Mouse (Mus musculus): ENCODE measurements at regions not wholly inside any gene's neighbourhood (a gene's known extent, or its start where the extent isn't known, plus 50 kb on each side); places are given as distances from the start of the nearest gene placed in this dataset.

DNA sequence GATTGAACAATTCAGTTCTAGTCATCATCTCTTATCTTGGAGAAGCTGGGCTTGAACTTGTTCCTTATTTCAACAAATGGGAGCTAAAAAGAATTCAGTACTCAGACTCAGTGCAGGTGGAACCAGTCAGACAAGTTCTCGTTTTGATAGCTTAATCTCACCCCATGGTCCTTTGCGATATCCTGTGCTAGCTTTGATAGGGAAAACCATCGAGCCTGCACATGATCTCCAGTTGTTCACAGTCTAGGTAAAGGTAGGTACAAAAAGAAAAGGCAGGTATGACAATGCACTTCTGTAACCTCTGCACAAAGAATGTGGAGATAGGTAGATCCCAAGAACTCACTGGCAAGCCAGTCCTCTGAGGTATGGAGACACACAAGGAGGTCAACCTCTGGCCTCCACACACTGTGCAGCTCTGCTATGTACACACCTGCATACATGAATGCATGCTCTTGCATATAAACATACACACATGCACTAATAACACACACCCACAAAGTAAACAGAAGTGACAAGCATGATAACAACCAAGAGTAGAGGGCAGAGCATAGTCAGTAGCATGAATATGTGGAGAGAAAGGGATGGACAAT lies 619.2 kb upstream of the Tenm4 start:
- Histone ChIP-seq H3K36me3 (ENCODE audit: control insufficient read depth, insufficient read depth, low read length) (no peaks in the 10 kb centered on the region), H3K9ac (ENCODE audit: low read depth, low read length) (no peak overlapping the region), H3K9me3 (ENCODE audit: control insufficient read depth, low read length) (no peaks in the 10 kb centered on the region), H3K4me2 (ENCODE audit: low read length) (no peak overlapping the region), H3K27ac (ENCODE audit: low read depth, low read length) (no peak overlapping the region), H3K4me1 (ENCODE audit: control insufficient read depth, insufficient read depth, low read depth, low read length) (no peaks in the 10 kb centered on the region), H3K4me3 (ENCODE audit: low read length) (no peak overlapping the region), H3K27me3 (replicated peaks; ENCODE audit: control insufficient read depth, insufficient read depth, low read length) (no peaks in the 10 kb centered on the region)
- ATAC-seq: no peak
- 94% methylated on average over 3 of the region's 3 CpGs for WGBS

DNA sequence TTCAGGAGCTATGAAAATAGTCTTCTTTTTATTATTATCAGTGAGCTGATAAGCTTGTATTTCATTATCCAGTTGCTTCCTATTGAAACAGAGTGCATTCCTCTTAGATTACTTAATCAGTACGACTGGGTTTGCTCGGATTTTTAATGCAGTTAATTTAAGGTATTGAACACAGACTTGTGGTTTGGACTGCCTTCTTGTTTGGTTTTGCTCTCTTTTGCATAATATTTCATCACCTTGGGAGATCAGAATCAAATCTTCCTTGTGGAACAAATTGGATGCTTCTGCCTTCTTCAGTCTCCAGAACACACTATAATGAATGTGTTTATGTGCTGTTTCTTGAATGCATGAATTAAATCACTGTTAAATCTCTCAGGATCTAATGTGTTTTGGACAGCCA lies 612.5 kb upstream of the Tenm4 start:
- no peak for ATAC-seq
- Histone ChIP-seq H3K4me1 (ENCODE audit: control insufficient read depth, insufficient read depth, low read depth, low read length) (no peaks in the 10 kb centered on the region), H3K4me3 (ENCODE audit: low read length) (no peak overlapping the region), H3K4me2 (ENCODE audit: low read length) (no peak overlapping the region), H3K27me3 (replicated peaks; ENCODE audit: control insufficient read depth, insufficient read depth, low read length) (no peaks in the 10 kb centered on the region), H3K9me3 (ENCODE audit: control insufficient read depth, low read length) (no peaks in the 10 kb centered on the region), H3K36me3 (ENCODE audit: control insufficient read depth, insufficient read depth, low read length) (no peaks in the 10 kb centered on the region), H3K27ac (ENCODE audit: low read depth, low read length) (no peak overlapping the region), H3K9ac (ENCODE audit: low read depth, low read length) (no peak overlapping the region)
- WGBS: 64% methylated on average over 2 of the region's 2 CpGs

GRCm38 (mm10) chr7:95578633-95579032 lies 592.4 kb upstream of the Tenm4 start:
- Histone ChIP-seq H3K36me3 (ENCODE audit: control insufficient read depth, insufficient read depth, low read length) (no peaks in the 10 kb centered on the region), H3K27me3 (replicated peaks; ENCODE audit: control insufficient read depth, insufficient read depth, low read length) (no peaks in the 10 kb centered on the region), H3K9me3 (ENCODE audit: control insufficient read depth, low read length) (no peaks in the 10 kb centered on the region), H3K9ac (ENCODE audit: low read depth, low read length) (no peak overlapping the region), H3K4me1 (ENCODE audit: control insufficient read depth, insufficient read depth, low read depth, low read length) (no peaks in the 10 kb centered on the region), H3K4me3 (ENCODE audit: low read length) (no peak overlapping the region), H3K27ac (ENCODE audit: low read depth, low read length) (no peak overlapping the region), H3K4me2 (ENCODE audit: low read length) (no peak overlapping the region)
- no peak for ATAC-seq
- WGBS: 90% methylated on average over 2 of the region's 2 CpGs

- Histone ChIP-seq H3K4me2 (ENCODE audit: low read length) (no peak overlapping the region), H3K9ac (ENCODE audit: low read depth, low read length) (no peak overlapping the region), H3K27ac (ENCODE audit: low read depth, low read length) (no peak overlapping the region), H3K9me3 (ENCODE audit: control insufficient read depth, low read length) (no peaks in the 10 kb centered on the region), H3K27me3 (replicated peaks; ENCODE audit: control insufficient read depth, insufficient read depth, low read length) (no peaks in the 10 kb centered on the region), H3K4me3 (ENCODE audit: low read length) (no peak overlapping the region), H3K4me1 (ENCODE audit: control insufficient read depth, insufficient read depth, low read depth, low read length) (no peaks in the 10 kb centered on the region), H3K36me3 (ENCODE audit: control insufficient read depth, insufficient read depth, low read length) (no peaks in the 10 kb centered on the region)
- ATAC-seq: no peak
- 62% methylated on average over 7 of the region's 7 CpGs for WGBS
Observed at GRCm38 (mm10) chr7:95581325-95581724, 589.7 kb upstream of the Tenm4 start.

GRCm38 (mm10) chr7:95598339-95598738 lies 572.7 kb upstream of the Tenm4 start:
- WGBS: 86% methylated on average over 2 of the region's 2 CpGs
- H3K27me3 ChIP-seq (replicated peaks; ENCODE audit: control insufficient read depth, insufficient read depth, low read length): no peaks in the 10 kb centered on the region
- H3K4me2 ChIP-seq (ENCODE audit: low read length): no peak overlapping the region
- H3K27ac ChIP-seq (ENCODE audit: low read depth, low read length): no peak overlapping the region
- ATAC-seq: no peak
- H3K9ac ChIP-seq (ENCODE audit: low read depth, low read length): no peak overlapping the region
- no peaks in the 10 kb centered on the region for H3K36me3 ChIP-seq (ENCODE audit: control insufficient read depth, insufficient read depth, low read length)
- no peaks in the 10 kb centered on the region for H3K9me3 ChIP-seq (ENCODE audit: control insufficient read depth, low read length)
- H3K4me1 ChIP-seq (ENCODE audit: control insufficient read depth, insufficient read depth, low read depth, low read length): no peaks in the 10 kb centered on the region
- no peak overlapping the region for H3K4me3 ChIP-seq (ENCODE audit: low read length)

DNA sequence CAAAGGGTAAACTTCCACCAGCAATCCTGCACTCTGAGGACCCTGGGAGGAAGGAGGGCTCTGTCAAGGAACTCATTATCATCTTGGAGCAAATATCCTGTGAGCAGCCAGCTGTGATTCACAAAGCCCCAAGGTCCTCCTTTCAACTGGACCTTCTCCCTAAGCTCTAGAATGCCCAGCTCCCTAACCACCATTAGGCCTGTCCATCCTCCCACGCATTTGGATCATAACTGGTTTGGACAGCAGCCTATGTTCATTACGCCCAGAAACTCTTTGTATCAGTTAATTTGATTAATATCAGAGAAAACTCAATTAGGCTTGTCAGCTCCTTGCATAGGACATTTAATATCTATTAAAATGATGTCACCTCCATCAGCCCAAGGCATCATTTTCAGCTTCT lies 557.3 kb upstream of the Tenm4 start:
- Histone ChIP-seq H3K27ac (ENCODE audit: low read depth, low read length) (no peak overlapping the region), H3K36me3 (ENCODE audit: control insufficient read depth, insufficient read depth, low read length) (no peaks in the 10 kb centered on the region), H3K4me1 (ENCODE audit: control insufficient read depth, insufficient read depth, low read depth, low read length) (no peaks in the 10 kb centered on the region), H3K9me3 (ENCODE audit: control insufficient read depth, low read length) (no peaks in the 10 kb centered on the region), H3K9ac (ENCODE audit: low read depth, low read length) (no peak overlapping the region), H3K4me3 (ENCODE audit: low read length) (no peak overlapping the region), H3K27me3 (replicated peaks; ENCODE audit: control insufficient read depth, insufficient read depth, low read length) (no peaks in the 10 kb centered on the region), H3K4me2 (ENCODE audit: low read length) (no peak overlapping the region)
- WGBS: 81% methylated on average over 2 of the region's 2 CpGs
- ATAC-seq: no peak

DNA sequence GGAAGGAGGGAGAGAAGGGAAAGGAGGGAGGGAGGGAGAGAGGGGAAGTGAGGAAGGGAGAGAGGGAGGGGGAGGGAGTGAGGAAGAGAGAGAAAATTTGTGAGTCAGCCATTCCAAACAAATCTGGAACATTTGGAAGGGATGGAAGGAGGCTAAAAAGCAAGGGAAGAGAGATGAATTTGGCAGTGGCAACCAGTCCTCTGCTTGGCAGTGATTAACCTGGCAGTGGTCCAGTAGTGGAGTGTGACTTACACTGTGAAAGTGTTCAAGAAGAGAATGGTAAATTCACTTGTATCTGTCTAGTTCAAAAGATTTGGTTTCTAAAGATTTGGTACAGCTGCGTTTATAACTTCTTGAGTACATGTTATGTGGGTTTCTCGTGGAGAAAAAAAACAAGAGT lies 553.7 kb upstream of the Tenm4 start:
- Histone ChIP-seq H3K9ac (ENCODE audit: low read depth, low read length) (no peak overlapping the region), H3K27me3 (replicated peaks; ENCODE audit: control insufficient read depth, insufficient read depth, low read length) (no peaks in the 10 kb centered on the region), H3K9me3 (ENCODE audit: control insufficient read depth, low read length) (no peaks in the 10 kb centered on the region), H3K4me1 (ENCODE audit: control insufficient read depth, insufficient read depth, low read depth, low read length) (no peaks in the 10 kb centered on the region), H3K36me3 (ENCODE audit: control insufficient read depth, insufficient read depth, low read length) (no peaks in the 10 kb centered on the region), H3K27ac (ENCODE audit: low read depth, low read length) (no peak overlapping the region), H3K4me3 (ENCODE audit: low read length) (no peak overlapping the region), H3K4me2 (ENCODE audit: low read length) (no peak overlapping the region)
- ATAC-seq: peak; percentile 63; the same call in 1 of the 2 replicates
- WGBS: 59% methylated on average over 2 of the region's 2 CpGs

- Histone ChIP-seq H3K27ac (ENCODE audit: low read depth, low read length) (no peak overlapping the region), H3K4me2 (ENCODE audit: low read length) (no peak overlapping the region), H3K27me3 (replicated peaks; ENCODE audit: control insufficient read depth, insufficient read depth, low read length) (no peaks in the 10 kb centered on the region), H3K9me3 (ENCODE audit: control insufficient read depth, low read length) (no peaks in the 10 kb centered on the region), H3K4me3 (ENCODE audit: low read length) (no peak overlapping the region), H3K9ac (ENCODE audit: low read depth, low read length) (no peak overlapping the region), H3K36me3 (ENCODE audit: control insufficient read depth, insufficient read depth, low read length) (no peaks in the 10 kb centered on the region), H3K4me1 (ENCODE audit: control insufficient read depth, insufficient read depth, low read depth, low read length) (no peaks in the 10 kb centered on the region)
- ATAC-seq: no peak
Observed at GRCm38 (mm10) chr7:95618170-95618569, 552.9 kb upstream of the Tenm4 start.

GRCm38 (mm10) chr7:95620079-95620478 lies 551.0 kb upstream of the Tenm4 start:
- no peak for ATAC-seq
- H3K4me1 ChIP-seq (ENCODE audit: control insufficient read depth, insufficient read depth, low read depth, low read length): no peaks in the 10 kb centered on the region
- no peaks in the 10 kb centered on the region for H3K9me3 ChIP-seq (ENCODE audit: control insufficient read depth, low read length)
- H3K27ac ChIP-seq (ENCODE audit: low read depth, low read length): no peak overlapping the region
- no peaks in the 10 kb centered on the region for H3K36me3 ChIP-seq (ENCODE audit: control insufficient read depth, insufficient read depth, low read length)
- H3K9ac ChIP-seq (ENCODE audit: low read depth, low read length): no peak overlapping the region
- H3K27me3 ChIP-seq (replicated peaks; ENCODE audit: control insufficient read depth, insufficient read depth, low read length): no peaks in the 10 kb centered on the region
- no peak overlapping the region for H3K4me3 ChIP-seq (ENCODE audit: low read length)
- H3K4me2 ChIP-seq (ENCODE audit: low read length): no peak overlapping the region

GRCm38 (mm10) chr7:95640683-95641082 lies 530.4 kb upstream of the Tenm4 start:
- Histone ChIP-seq H3K4me3 (ENCODE audit: low read length) (no peak overlapping the region), H3K9me3 (ENCODE audit: control insufficient read depth, low read length) (no peaks in the 10 kb centered on the region), H3K27ac (ENCODE audit: low read depth, low read length) (no peak overlapping the region), H3K4me2 (ENCODE audit: low read length) (no peak overlapping the region), H3K27me3 (replicated peaks; ENCODE audit: control insufficient read depth, insufficient read depth, low read length) (no peaks in the 10 kb centered on the region), H3K9ac (ENCODE audit: low read depth, low read length) (no peak overlapping the region), H3K36me3 (ENCODE audit: control insufficient read depth, insufficient read depth, low read length) (no peaks in the 10 kb centered on the region), H3K4me1 (ENCODE audit: control insufficient read depth, insufficient read depth, low read depth, low read length) (no peaks in the 10 kb centered on the region)
- WGBS: 86% methylated on average over 5 of the region's 5 CpGs
- no peak for ATAC-seq
